Mouse (Mus musculus) stomach, adult 2 months (tissue): ENCODE data around the gene 1700080O16Rik. TPM values are rescaled to one million over a fixed set of nuclear protein-coding genes. Genes with fewer than 3 reads are reported as not detected.

Experiments used
- polyA plus RNA-seq: library from polyadenylated mRNA; depleted of rRNA; stranded (reverse); fragments of >200 nt; gene quantifications from 2 replicates; pipeline ENCODE4 v1.2.3, GENCODE M21; 2012; rRNA removed

Gene 1700080O16Rik
- not detected in 2 replicates for polyA plus RNA-seq

DNA sequence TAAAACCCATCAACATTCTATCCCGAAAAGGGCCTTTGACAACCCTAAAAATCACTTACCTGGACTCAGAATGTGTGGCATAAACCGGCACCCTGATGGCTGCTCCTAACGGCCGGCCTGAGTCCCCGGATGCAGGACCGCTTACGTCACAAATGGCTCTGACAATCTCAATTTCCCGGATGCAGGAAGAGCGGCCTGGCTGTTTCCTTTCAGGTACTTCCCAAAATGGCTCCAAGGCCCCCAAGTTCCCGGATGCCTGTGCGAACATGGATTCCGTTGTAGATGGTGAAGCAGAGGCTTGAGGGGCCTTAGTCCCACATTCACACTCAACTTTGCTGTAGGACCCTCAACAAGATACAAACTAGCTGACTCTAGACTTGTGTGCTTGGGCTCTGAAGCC is at the start of gene 1700080O16Rik:
1700080O16Rik (minus strand) TSS at position 101 of the 400 bp plus-strand sequence.

Other genes with a start within 250 kb of the 1700080O16Rik start
- not detected in 2 replicates for gene Usp26, start 171.5 kb downstream of the 1700080O16Rik start, polyA plus RNA-seq
- gene Gpc4, start 192.5 kb upstream of the 1700080O16Rik start, polyA plus RNA-seq: 5.1 and 6.4 TPM in 2 replicates